Mouse (Mus musculus) spleen, adult 2 months (tissue): ENCODE measurements at regions not wholly inside any gene's neighbourhood (a gene's known extent, or its start where the extent isn't known, plus 50 kb on each side); places are given as distances from the start of the nearest gene placed in this dataset.

ENCODE experiments used
- CTCF ChIP-seq: fragments of 200-500 bp; IDR thresholded peaks from 2 replicates; pipeline ENCODE4 v1.5.1; 2011; ENCODE audit warnings: mild to moderate bottlenecking, inconsistent platforms; ENCODE audit not compliant: insufficient read depth, insufficient read length, insufficient replicate concordance; ENCODE audit errors: extremely low read depth
- POLR2A ChIP-seq: fragments of 200-500 bp; IDR thresholded peaks from 2 replicates; pipeline ENCODE4 v1.6.1; 2011; ENCODE audit warnings: low read depth, low read length, inconsistent platforms

- TF ChIP-seq CTCF (no peak), POLR2A (no peak)
Measured at GRCm38 (mm10) chr9:60989670-60990391, 195.5 kb downstream of the Uaca start.
